ENCODE assay signal across 8 mouse cellular contexts in genomic region chr13:56806776-56807490, GRCm38 (mm10). TPM values are rescaled to one million over a fixed set of nuclear protein-coding genes. Genes with fewer than 3 reads are reported as not detected.
A peak's percentile ranks its signal among the peaks of the same experiment; 100 is the strongest.
DNase-seq lines count a peak whose midpoint lies in the region; ATAC-seq lines count a peak whose summit lies in the region.

No protein-coding gene starts in this region.

- no peak overlapping the region for H3K27ac ChIP-seq in hindbrain, embryonic 11.5 days (ENCODE audit: low read depth, low read length)
- H3K27ac ChIP-seq in lung, embryonic 16.5 days (ENCODE audit: low read length): no peak overlapping the region

- peak overlapping the region; percentile 8; the same call in 1 of the 2 replicates for H3K4me3 ChIP-seq in hindbrain, embryonic 11.5 days (ENCODE audit: low read depth, low read length)
- peak overlapping the region; percentile 39 for H3K4me3 ChIP-seq in lung, embryonic 16.5 days (ENCODE audit: low read length)

- peak overlapping the region; percentile 36 for H3K4me2 ChIP-seq in hindbrain, embryonic 11.5 days (replicated peaks; ENCODE audit: low read depth, low read length)
- H3K4me2 ChIP-seq in lung, embryonic 16.5 days (ENCODE audit: low read depth, low read length): peak overlapping the region; percentile 67

- DNase-seq in MN1 (ENCODE audit: low spot score): peak; percentile 88
- peak; percentile 87 for DNase-seq in cerebellum, adult 9-10 months
- DNase-seq in frontal cortex, postnatal 10 days (ENCODE audit: low spot score in 2 of 2): peak; percentile 56 to 87
- DNase-seq in hindbrain, embryonic 11.5 days (ENCODE audit: low spot score): peak; percentile 92
- DNase-seq in layer of hippocampus, adult 9-11 months: peak; percentile 78
- DNase-seq in retina, embryonic 14.5 days (ENCODE audit: low spot score): peak; percentile 94
- DNase-seq in thymus, postnatal 36 days: peak; percentile 70 to 78

- H3K4me1 ChIP-seq in hindbrain, embryonic 11.5 days (replicated peaks; ENCODE audit: control insufficient read depth, insufficient read depth, low read length): no peaks in the 10 kb centered on the region
- H3K4me1 ChIP-seq in lung, embryonic 16.5 days (replicated peaks; ENCODE audit: control insufficient read depth, insufficient read depth, low read length): no peaks in the 10 kb centered on the region

- H3K27me3 ChIP-seq in hindbrain, embryonic 11.5 days (ENCODE audit: control insufficient read depth, insufficient read depth, low read length): no peaks in the 10 kb centered on the region
- no peaks in the 10 kb centered on the region for H3K27me3 ChIP-seq in lung, embryonic 16.5 days (ENCODE audit: control insufficient read depth, insufficient read depth, low read depth, low read length)

- H3K36me3 ChIP-seq in hindbrain, embryonic 11.5 days (ENCODE audit: control insufficient read depth, insufficient read depth, low read length): no peaks in the 10 kb centered on the region
- H3K36me3 ChIP-seq in lung, embryonic 16.5 days (ENCODE audit: control insufficient read depth, insufficient read depth, low read length): no peaks in the 10 kb centered on the region

- WGBS in hindbrain, embryonic 11.5 days: 12% methylated on average over 27 of the region's 27 CpGs
- WGBS in lung, embryonic 16.5 days: 6% methylated on average over 27 of the region's 27 CpGs

- H3K9ac ChIP-seq in hindbrain, embryonic 11.5 days (ENCODE audit: low read depth, low read length): peak overlapping the region; percentile 0; the same call in 1 of the 2 replicates
- peak overlapping the region; percentile 58 for H3K9ac ChIP-seq in lung, embryonic 16.5 days (ENCODE audit: low read length)

- ATAC-seq in hindbrain, embryonic 11.5 days (ENCODE audit: low FRiP score): peak; percentile 61; the same call in 1 of the 2 replicates
- peak; percentile 47; the same call in 1 of the 2 replicates for ATAC-seq in lung, embryonic 16.5 days (ENCODE audit: low read depth)

- no peaks in the 10 kb centered on the region for H3K9me3 ChIP-seq in hindbrain, embryonic 11.5 days (ENCODE audit: control insufficient read depth, low read length)
- no peaks in the 10 kb centered on the region for H3K9me3 ChIP-seq in lung, embryonic 16.5 days (ENCODE audit: control insufficient read depth, low read length)

RNA-seq across cellular contexts. Expression of gene Gm45623, which starts 53.3 kb away (rescaled TPM):
- not detected in 2 replicates for polyA plus RNA-seq in hindbrain, embryonic 11.5 days (2014; fragmentation: Nextera tagmentation; extraction: Ambion mirVana)
- polyA plus RNA-seq in lung, embryonic 16.5 days (2015; fragmentation: Nextera tagmentation; extraction: Ambion mirVana): 2.2 and 2.4 TPM in 2 replicates
